Mouse (Mus musculus) thymus, adult 2 months (tissue): Measurements from ENCODE around the gene Sox1. TPM values are rescaled to one million over a fixed set of nuclear protein-coding genes. Genes with fewer than 3 reads are reported as not detected.

Experiments
- DNase-seq: peaks from one replicate; pipeline ENCODE4 v3.0.0; 2021
- H3K27ac ChIP-seq: fragments of 200-500 bp; 2 replicates; pipeline ENCODE4 v1.5.1; 2012; ENCODE audit warnings: low read length, control low read depth; ENCODE audit not compliant: control insufficient read depth, insufficient read depth
- H3K27me3 ChIP-seq: fragments of 200-500 bp; 2 replicates; pipeline ENCODE4 v1.6.1; 2012; ENCODE audit warnings: mild to moderate bottlenecking, low read length, moderate library complexity, mixed read lengths; ENCODE audit not compliant: control insufficient read depth, insufficient read depth
- H3K36me3 ChIP-seq: fragments of 200-500 bp; 2 replicates; pipeline ENCODE4 v1.6.1; 2012; ENCODE audit warnings: mild to moderate bottlenecking, low read length, moderate library complexity; ENCODE audit not compliant: control insufficient read depth, insufficient read depth
- H3K4me1 ChIP-seq: fragments of 200-500 bp; replicated peaks from 2 replicates; pipeline ENCODE4 v1.6.1; 2012; ENCODE audit warnings: low read length; ENCODE audit not compliant: control insufficient read depth, insufficient read depth
- H3K4me3 ChIP-seq: fragments of 200-500 bp; 2 replicates; pipeline ENCODE4 v1.5.1; 2012; ENCODE audit warnings: mild to moderate bottlenecking, low read length, control low read depth, moderate library complexity; ENCODE audit not compliant: control insufficient read depth, insufficient read depth
- CTCF ChIP-seq: fragments of 200-500 bp; IDR thresholded peaks from 2 replicates; pipeline ENCODE4 v1.5.1; 2012; ENCODE audit warnings: mild to moderate bottlenecking, control low read depth, low read length, moderate library complexity, borderline replicate concordance; ENCODE audit not compliant: control insufficient read depth, poor library complexity, insufficient read depth; ENCODE audit errors: extremely low read depth
- POLR2A ChIP-seq: fragments of 200-500 bp; IDR thresholded peaks from 2 replicates; pipeline ENCODE4 v1.6.1; 2012; ENCODE audit warnings: mild to moderate bottlenecking, low read length, control low read depth, moderate library complexity; ENCODE audit not compliant: control insufficient read depth, poor library complexity, insufficient read depth; ENCODE audit errors: extremely low read depth
- WGBS: fragments of 180-500 bp; shearing (Covaris S2); methylation state at CpG from one replicate; pipeline ENCODE4 v1.1.7; 2018; 5-methylcytosine and 5-hydroxymethylcytosine counted together
- polyA plus RNA-seq: library from polyadenylated mRNA; depleted of rRNA; stranded (reverse); fragments of >200 nt; gene quantifications from 2 replicates; pipeline ENCODE4 v1.2.3, GENCODE M21; 2012

Gene Sox1
- polyA plus RNA-seq, 1 experiment = not detected

DNA sequence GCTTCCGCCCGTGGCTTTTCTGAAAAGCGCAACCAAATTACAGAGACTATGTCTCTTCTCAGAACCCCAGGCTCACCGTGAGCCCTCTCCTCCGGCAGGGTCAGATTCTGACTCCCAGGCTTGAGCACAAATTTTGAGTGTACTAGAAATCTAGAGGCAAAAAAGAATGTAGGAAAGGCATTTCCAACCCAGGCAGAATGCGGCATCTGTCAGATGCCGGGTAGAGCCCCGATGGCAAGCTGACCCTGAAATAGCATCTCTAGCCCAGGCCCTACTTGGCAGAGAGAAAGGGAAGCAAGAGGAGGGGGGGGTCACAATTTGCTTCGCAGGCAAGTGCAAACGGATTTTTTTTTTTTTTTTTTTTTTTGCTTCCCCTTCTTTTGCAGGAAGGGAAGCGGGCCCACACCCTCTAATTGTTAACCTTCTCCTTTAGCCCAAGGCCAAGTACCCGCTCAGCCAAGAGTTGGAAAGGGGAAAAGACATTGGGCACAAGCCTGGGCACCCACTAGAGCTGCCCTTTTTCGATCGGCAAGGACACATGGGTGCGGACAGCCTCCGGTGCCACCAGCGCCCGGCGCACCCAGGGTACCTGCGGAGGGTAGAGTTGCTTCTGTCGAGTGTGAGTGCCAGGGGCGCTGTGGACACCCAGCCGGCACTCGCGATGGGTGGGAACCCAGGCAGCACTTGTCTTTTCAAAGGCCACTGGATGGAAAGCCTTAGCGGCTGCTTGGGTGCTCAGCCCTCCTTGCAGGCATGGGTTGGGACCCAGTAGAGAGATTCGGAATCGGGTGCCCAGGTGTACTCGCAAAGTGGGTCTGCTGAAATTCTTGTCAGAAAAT is 5.1 kb upstream of the Sox1 start:
- no peak for DNase-seq
- Histone ChIP-seq H3K4me1 (no peaks in the 10 kb centered on the region; the same call in 1 of the 2 replicates), H3K27ac (no peak overlapping the region), H3K36me3 (no peaks in the 10 kb centered on the region), H3K27me3 (peaks cover 28% of the 10 kb centered on the region), H3K4me3 (no peak overlapping the region)
- TF ChIP-seq CTCF (no peak), POLR2A (no peak)
- WGBS = 2% methylated on average over 29 of the region's 29 CpGs

DNA sequence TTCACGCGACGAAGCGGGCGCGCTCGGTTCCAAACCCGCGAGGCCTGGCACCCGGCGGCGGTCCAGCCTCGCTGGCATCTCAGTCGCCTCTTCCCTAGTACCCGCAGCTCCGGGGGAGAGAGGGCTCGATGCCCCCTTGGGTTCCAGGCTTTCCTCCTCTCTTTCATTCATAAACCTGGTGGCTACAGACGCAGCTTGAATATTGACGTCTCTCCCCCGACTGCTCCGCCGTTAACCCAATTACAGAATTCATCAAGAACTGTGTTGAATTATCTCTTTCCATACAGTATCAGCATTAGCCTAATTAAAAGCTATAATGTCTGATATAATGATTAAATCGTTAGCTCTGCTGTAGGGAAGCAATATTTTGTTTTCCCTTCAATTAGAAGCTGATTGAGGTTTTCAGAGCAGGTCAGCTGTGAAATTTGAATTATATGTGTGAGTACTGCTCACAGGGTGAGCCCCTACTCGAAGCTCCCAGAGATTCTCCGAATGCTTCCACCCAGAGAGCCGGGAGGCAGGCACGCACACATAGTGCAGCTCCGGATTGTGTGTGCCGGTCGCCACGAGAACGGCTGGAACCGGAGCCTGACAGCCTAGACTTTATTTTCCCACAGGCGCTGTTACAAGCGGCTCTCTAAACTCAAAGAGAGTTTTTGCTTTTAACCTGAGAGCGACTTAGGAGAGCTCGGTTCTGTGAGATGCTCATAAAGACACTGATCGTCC is 4.3 kb upstream of the Sox1 start:
- WGBS = 12% methylated on average over 38 of the region's 38 CpGs
- Histone ChIP-seq H3K4me1 (no peaks in the 10 kb centered on the region), H3K36me3 (no peaks in the 10 kb centered on the region), H3K27ac (no peak overlapping the region), H3K27me3 (peaks cover 30% of the 10 kb centered on the region), H3K4me3 (no peak overlapping the region)
- TF ChIP-seq POLR2A = no peak
- no peak for TF ChIP-seq CTCF
- DNase-seq = no peak

DNA sequence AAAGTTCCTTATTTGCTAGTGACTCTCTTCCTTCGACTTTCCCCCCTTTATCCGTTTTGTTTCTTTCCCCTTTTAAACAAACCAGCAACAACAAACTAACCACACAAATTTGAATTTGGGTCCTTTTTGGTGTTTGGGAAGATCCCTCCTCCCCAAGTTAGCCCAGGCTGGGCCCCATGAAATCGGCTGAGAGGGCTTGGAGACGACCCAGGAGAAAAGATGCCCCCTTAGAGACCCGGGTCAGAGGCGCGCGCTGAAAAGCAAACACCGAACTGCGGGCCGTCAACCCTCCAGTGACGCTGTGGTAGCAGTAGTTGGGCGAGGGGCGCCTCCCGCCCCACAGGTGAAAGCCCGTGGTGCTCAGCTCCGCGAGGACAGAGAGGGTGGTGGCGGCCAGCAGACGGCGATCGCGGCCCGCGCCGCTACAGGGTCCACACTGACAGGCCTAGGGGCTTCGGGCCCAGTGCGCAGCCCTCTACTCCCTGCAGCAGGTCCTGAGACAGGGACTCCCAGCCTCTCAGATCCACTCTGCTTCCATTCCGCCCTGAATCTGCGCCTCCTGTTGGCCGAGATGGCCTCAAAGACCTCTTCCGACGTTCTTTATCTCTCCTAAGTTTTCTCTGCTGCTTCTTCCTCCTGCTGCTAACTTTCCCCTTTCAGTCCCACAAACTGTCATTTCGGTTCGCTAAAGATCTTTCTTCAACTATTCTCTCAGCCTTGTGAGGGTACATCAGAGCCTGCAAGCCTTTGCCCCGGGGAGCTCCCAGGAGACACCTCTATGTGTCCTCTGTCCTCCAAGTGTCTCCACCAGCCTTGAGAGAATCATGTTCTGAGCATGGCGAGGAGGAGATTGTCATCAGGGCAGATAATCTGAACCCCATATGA is 3.5 kb upstream of the Sox1 start:
- no peak for DNase-seq
- Histone ChIP-seq H3K36me3 (no peaks in the 10 kb centered on the region), H3K27ac (no peak overlapping the region), H3K27me3 (peaks cover 26% of the 10 kb centered on the region), H3K4me3 (no peak overlapping the region), H3K4me1 (no peaks in the 10 kb centered on the region)
- TF ChIP-seq POLR2A (no peak), CTCF (no peak)
- 5% methylated on average over 37 of the region's 37 CpGs for WGBS

DNA sequence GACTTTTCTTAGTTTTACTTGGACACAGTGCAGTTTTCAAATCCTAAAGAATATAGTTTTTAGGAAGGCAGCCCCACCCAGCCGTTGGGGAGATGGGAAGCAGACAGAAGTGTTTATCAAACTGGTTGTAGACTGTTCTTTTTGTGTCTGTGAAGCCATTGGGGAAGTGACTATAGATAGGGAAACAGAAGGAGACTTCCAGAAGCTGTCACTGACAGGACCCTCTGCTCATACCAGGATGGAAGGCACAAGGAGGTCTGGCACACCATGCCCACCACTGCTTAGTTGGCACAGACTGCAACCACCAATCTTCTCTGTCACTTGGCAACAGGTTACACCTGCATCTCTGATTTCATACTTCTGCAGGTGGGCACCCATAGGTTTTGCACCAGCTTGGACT is 2.3 kb upstream of the Sox1 start:
- peaks cover 28% of the 10 kb centered on the region for H3K27me3 ChIP-seq
- no peaks in the 10 kb centered on the region for H3K4me1 ChIP-seq
- H3K27ac ChIP-seq = no peak overlapping the region
- no peaks in the 10 kb centered on the region for H3K36me3 ChIP-seq
- no peak for DNase-seq
- no peak overlapping the region for H3K4me3 ChIP-seq
- TF ChIP-seq CTCF (no peak), POLR2A (no peak)
- WGBS = 23% methylated on average over 1 of the region's 1 CpGs

DNA sequence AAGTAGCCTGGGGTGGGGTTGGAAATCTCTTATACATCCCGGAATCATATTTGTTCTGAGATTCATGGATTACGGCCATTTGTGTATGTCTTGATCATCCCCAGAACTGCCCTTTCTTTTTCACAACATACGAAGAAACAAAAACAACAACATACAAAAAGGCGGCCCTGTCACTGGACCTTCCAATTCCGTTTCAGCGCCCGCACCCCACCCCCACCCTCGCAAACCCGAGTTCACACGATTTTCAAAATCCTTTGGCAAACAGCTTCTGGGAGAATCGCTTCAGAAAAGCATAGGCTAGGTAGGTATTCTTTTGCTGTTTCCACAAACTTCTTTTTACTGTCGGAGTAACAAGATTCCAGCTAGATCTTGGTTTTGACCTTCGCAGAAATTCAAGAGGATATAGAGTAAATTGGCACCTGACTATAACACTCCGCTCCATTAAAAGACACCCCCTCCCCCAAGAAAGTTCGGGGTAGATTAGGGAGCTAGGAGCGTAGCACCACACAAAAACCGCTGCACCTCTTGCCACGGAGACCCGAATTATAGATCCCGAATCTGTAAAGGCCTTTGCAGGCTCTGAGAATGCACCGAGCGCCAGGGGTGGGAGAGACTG is 602 bp upstream of the Sox1 start:
- no peak for DNase-seq
- TF ChIP-seq POLR2A (no peak), CTCF (no peak)
- 7% methylated on average over 22 of the region's 22 CpGs for WGBS
- H3K27ac ChIP-seq = no peak overlapping the region
- no peak overlapping the region for H3K4me3 ChIP-seq
- no peaks in the 10 kb centered on the region for H3K4me1 ChIP-seq
- no peaks in the 10 kb centered on the region for H3K36me3 ChIP-seq
- H3K27me3 ChIP-seq = peaks cover 23% of the 10 kb centered on the region

DNA sequence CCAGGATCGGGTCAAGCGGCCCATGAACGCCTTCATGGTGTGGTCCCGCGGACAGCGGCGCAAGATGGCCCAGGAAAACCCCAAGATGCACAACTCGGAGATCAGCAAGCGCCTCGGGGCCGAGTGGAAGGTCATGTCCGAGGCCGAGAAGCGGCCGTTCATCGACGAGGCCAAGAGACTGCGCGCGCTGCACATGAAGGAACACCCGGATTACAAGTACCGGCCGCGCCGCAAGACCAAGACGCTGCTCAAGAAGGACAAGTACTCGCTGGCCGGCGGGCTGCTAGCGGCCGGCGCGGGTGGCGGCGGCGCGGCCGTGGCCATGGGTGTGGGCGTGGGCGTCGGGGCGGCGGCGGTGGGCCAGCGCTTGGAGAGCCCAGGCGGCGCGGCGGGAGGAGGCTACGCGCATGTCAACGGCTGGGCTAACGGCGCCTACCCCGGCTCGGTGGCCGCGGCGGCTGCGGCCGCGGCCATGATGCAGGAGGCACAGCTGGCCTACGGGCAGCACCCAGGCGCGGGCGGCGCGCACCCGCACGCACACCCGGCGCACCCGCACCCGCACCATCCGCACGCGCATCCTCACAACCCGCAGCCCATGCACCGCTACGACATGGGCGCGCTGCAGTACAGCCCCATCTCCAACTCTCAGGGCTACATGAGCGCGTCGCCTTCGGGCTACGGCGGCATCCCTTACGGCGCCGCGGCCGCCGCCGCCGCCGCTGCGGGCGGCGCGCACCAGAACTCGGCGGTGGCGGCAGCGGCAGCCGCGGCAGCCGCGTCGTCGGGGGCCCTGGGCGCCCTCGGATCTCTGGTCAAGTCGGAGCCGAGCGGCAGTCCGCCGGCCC is 1.6 kb downstream of the Sox1 start:
- no peak overlapping the region for H3K4me3 ChIP-seq
- H3K4me1 ChIP-seq = no peaks in the 10 kb centered on the region
- H3K36me3 ChIP-seq = no peaks in the 10 kb centered on the region
- TF ChIP-seq POLR2A = no peak
- TF ChIP-seq CTCF = no peak
- 3% methylated on average over 118 of the region's 118 CpGs for WGBS
- no peak for DNase-seq
- H3K27me3 ChIP-seq = peaks cover 27% of the 10 kb centered on the region
- no peak overlapping the region for H3K27ac ChIP-seq
